Mouse (Mus musculus) lung, postnatal 25 days (tissue): Measurements from ENCODE around the gene Zmiz1.
A peak's percentile ranks its signal among the peaks of the same experiment; 100 is the strongest.

ENCODE experiments used
- DNase-seq: peaks from one replicate; pipeline ENCODE4 v3.0.0; 2022; ENCODE audit warnings: low spot score

Gene Zmiz1

DNA sequence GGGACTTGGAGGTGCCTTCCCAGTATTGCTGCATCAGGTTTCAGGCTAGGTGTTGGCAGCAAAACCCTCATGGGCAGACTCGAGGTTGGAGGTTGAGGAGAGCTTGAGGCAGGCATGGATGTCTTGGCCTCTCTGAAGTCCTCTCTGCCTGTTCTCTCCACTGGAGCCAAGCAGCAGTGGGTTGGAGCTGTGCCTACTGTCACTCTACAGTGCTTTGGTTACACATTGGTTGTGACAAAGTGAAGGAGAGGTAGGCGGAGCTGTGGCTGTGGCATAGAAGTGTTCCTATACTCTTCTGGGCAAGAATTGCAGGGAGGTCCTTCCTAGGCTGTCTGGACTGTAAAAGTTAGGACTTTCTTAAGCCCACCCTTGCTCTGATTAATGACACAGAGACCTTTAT is 237.4 kb downstream of the Zmiz1 start:
- no peak for DNase-seq

DNA sequence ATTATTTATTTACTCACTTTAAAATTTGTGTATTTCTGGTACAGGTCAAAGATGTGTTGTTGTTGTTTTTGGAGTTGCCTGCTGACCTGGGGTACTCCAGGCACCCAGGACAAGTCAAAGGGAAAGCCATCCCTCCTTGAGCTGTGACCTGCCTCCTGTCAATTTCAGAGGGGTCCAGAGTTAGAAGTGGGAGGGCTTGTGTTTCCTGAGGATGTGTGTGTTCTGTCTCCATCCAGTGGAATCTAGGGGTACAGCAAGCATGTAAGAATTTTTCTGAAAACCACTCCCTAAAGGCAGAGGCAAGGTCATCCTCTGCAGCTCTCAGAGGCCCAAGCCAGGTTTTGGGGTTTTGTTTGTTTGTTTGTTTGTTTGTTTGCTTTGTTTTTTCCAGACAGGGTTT is 243.0 kb downstream of the Zmiz1 start:
- DNase-seq, result no peak

DNA sequence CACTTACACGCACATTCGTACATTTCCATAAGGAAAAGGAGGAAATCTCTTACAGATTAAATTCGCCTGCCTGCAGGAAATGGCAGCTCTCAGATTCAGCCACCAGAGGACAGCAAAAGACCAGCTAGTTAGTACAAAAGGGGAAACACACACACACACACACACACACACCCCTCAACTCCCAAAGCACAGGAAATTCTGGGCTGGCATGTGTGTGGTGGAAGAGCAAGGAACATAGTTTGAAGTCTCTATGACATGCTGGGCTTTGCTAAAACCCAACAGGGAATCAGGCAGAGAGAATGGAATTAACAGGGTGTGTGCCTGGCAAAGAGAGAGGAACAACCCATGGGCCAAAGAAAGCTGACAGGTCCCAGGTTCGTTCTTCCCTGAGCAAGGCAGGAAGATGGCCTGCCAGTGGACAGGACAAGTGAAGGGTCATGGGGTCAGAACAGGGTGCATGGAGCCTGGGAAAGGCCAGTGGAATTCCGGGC is 248.8 kb downstream of the Zmiz1 start:
- peak; percentile 61 for DNase-seq

DNA sequence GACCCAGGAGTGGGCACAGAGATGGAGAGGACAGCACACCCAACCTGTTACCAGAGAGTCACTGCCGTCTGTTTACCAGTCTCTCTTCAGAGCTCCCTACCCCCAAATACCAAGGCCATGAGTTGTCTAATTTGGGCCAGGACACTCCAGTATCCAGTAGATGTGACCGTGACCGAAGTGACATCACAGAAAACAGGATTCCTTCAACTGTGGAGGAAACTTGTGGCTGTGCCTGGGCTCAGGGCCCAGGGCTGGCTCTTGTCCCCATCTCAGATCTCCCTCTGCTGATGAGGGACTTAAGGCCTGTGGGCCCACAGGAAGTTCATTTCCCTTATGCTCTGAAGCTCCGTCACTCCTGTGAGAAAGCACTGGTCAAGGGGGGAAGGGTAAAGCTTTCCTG is 249.5 kb downstream of the Zmiz1 start:
- DNase-seq, result peak; percentile 58

DNA sequence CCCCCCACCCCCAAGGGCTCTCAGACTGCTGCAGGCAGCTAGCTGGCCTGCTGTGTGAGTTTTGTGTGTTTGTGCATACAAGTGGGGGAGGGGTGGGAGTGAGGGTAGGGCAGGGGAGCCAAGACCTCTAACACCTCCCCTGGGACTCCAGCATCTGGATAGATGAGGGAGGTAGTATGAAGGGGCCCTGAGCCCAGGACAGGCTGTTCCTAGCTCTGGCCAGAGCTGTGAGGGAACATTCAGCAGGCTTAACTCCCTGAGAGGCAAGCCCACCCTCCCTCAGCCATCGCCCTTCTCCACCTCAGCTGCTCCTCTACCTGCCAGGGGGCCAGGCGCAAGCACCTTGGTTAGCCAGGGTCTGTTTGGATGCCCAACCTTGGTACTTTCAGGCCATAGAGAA is 249.9 kb downstream of the Zmiz1 start:
- no peak for DNase-seq

DNA sequence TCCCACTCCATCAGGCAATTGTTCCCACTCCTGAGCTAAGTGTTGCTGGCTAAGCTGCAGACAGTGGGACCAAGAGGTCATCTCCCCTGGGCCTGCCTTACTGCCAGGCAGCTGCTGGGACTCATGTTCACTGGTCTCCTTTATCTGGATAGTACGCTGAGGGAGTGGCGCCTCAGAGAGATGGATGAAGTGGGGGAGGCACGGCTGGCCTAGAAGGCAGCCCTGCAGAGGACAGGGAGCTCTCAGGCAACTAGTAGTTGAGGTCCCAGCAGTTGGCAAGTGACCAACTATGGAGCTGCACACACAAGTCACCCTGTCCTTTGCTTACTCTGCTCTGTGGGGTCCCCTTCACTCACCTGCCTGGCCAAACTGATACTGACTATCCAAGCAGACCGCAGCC is 251.1 kb downstream of the Zmiz1 start:
- DNase-seq, result no peak

DNA sequence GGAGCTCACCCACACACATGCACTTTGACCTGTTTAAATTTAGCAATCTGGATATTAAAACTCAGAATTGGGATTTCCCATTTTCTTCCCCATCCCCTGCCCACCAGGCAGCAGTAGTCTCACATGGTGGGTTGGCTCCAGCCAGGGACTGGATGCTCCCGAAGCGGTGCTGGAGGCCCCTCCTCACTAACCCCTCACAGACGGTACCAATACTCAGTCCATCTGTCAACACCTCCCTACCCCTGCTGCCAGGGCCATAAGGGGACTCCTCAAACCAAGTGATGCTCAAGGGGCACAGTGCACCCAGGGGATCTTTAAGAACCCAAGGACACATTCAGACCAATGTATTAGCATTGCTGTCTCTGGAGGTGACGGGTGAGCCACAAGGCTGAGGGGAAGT is 251.7 kb downstream of the Zmiz1 start:
- DNase-seq, result no peak

DNA sequence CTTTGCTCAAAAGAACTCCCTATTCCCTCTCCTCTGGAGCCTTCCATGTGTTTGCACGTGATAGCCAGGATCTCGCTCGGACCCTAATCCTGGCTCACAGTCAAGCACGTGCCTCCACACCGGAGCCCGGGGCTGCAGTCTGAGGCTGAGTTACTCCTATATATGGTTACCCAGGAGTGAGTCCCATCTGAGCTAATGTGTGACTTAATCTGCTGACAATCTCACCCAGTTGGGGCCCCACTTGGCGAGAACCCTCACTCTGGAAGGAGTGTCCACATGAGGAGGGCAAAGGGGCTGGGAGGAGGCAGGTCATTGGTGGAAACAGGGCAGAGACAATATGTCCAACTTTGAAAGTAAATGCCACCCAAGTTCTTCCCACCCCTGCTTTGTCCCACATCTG is 252.2 kb downstream of the Zmiz1 start:
- DNase-seq, result no peak

DNA sequence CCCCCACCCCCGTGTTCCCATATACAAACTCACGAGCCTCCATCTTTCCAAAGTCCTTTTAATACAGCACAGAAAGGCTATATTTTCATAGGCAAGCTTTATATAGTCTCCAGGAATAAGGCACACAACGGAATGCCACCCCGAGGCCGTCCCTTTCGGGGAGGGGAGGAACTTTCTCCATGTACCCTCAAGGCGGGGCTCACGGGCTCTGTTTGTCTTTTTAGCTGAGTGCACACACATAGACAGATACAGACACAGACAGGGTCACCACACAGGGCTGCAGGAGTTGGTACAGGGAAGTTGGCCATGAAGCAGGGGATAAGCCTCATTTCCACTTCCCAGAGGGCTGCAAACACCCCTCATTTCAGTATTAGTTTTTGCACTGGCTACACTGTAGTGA is 252.6 kb downstream of the Zmiz1 start:
- DNase-seq, result no peak

DNA sequence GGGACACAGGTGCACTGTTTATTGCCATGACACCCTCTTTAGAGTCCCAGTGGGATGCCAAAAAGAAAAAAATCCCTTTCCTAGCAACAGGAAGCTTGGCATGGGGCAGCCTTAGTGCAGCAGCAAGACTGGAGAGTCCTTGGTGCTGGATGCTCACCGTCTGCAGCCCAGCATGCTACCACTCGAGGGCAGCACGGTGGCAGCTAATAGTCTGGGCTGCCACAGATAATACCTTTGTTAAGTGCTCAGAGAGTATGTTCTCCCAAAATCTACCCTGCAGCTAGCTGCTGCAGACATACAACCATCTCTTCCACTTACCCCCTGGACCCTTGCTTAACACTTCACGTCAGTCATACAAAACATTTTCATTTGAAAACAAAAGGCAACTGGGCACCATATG is 254.5 kb downstream of the Zmiz1 start:
- DNase-seq, result no peak
